Comparison of ENCODE assay signal across 13 mouse cellular contexts in genomic region chr4:62881824-62882223, GRCm38 (mm10).
DNase-seq lines count a peak whose midpoint lies in the region; ATAC-seq and TF ChIP-seq lines count a peak whose summit lies in the region.
"Had no signal": no experiment of that assay in that cellular context is flagged by ENCODE, and none has a peak within 500 bp of the region (broad histone marks: within the 10 kb centered on the region; RNA-seq: fewer than 3 reads in every experiment).

No protein-coding gene starts in this region.

- no peak overlapping the region for H3K4me2 ChIP-seq in liver, postnatal 0 days (ENCODE audit: low read depth, low read length)
- no peak overlapping the region for H3K4me2 ChIP-seq in liver, embryonic 12.5 days
- H3K4me2 ChIP-seq: midbrain, embryonic 11.5 days; neural tube, embryonic 12.5 days had no signal

- TF ChIP-seq CTCF in liver, postnatal 0 days (IDR thresholded peaks at IDR 0.05; ENCODE audit: low read depth): 0 out of 2 replicates have a peak, but pooled peaks have one; percentile 11
- peak; percentile 13 to 53 (median 29); a peak in 5 of 6 replicates for TF ChIP-seq CTCF in MEL (IDR thresholded peaks at IDR 0.05 in 2 of 3, conservative IDR thresholded peaks at IDR 0.05 in 1 of 3; ENCODE audit: control insufficient read depth in 1 of 3, insufficient read depth in 1 of 3, low read depth in 2 of 3, low read length in 3 of 3, poor library complexity in 1 of 3, severe bottlenecking in 1 of 3)

- WGBS in liver, postnatal 0 days (ENCODE audit: insufficient replicate concordance): 73% methylated on average over 10 of the region's 11 CpGs
- WGBS in liver, embryonic 12.5 days (ENCODE audit: insufficient replicate concordance): 59% methylated on average over 11 of the region's 11 CpGs

- H3K9me3 ChIP-seq in liver, postnatal 0 days (ENCODE audit: low read length): no peaks in the 10 kb centered on the region
- no peaks in the 10 kb centered on the region for H3K9me3 ChIP-seq in liver, embryonic 12.5 days (replicated peaks)
- no peaks in the 10 kb centered on the region for H3K9me3 ChIP-seq in MEL (replicated peaks; ENCODE audit: insufficient read depth, low read length)
- H3K9me3 ChIP-seq: limb, embryonic 10.5 days had no signal

- no peak for TF ChIP-seq RAD21 in MEL (IDR thresholded peaks at IDR 0.05; ENCODE audit: low read depth, low read length)

- no peak overlapping the region for H3K27ac ChIP-seq in liver, postnatal 0 days (ENCODE audit: low read depth)
- H3K27ac ChIP-seq in liver, embryonic 12.5 days: no peak overlapping the region
- no peak overlapping the region for H3K27ac ChIP-seq in MEL (ENCODE audit: control insufficient read depth, low read depth, low read length)
- H3K27ac ChIP-seq: limb, embryonic 10.5 days; neural tube, embryonic 12.5 days had no signal

- no peak for ATAC-seq in CD4-positive, CD25-positive, alpha-beta regulatory T cell, adult 4 months
- no peak for ATAC-seq in liver, postnatal 0 days
- no peak for ATAC-seq in liver, embryonic 12.5 days
- ATAC-seq in common myeloid progenitor, adult 5-6 weeks (replicated peaks; ENCODE audit: low read depth, poor library complexity, severe bottlenecking): 0 out of 2 replicates have a peak, but pooled peaks have one; percentile 52

- H3K4me1 ChIP-seq in liver, postnatal 0 days (ENCODE audit: insufficient read depth): no peaks in the 10 kb centered on the region
- H3K4me1 ChIP-seq in liver, embryonic 12.5 days: no peaks in the 10 kb centered on the region
- no peaks in the 10 kb centered on the region for H3K4me1 ChIP-seq in MEL (ENCODE audit: control insufficient read depth in 1 of 2, insufficient read depth in 2 of 2, low read length in 2 of 2)
- H3K4me1 ChIP-seq: limb, embryonic 10.5 days; neural tube, embryonic 12.5 days had no signal

- no peaks in the 10 kb centered on the region for H3K79me2 ChIP-seq in MEL (ENCODE audit: control insufficient read depth, insufficient read depth, low read length, poor library complexity)

- TF ChIP-seq EP300 in liver, postnatal 0 days (IDR thresholded peaks at IDR 0.05; ENCODE audit: low read depth): no peak
- no peak for TF ChIP-seq EP300 in MEL (IDR thresholded peaks at IDR 0.05; ENCODE audit: low read depth in 1 of 2, low read length in 2 of 2)

- DNase-seq in CD4-positive, CD25-positive, alpha-beta regulatory T cell, adult 2 months (ENCODE audit: low read depth, low spot score): peak; percentile 44
- DNase-seq in liver, postnatal 0 days: no peak
- DNase-seq in MEL (ENCODE audit: low read depth, low spot score): peak; percentile 3
- DNase-seq in left cerebral cortex, adult 8-10 months (ENCODE audit: low spot score in 2 of 2): no peak
- no peak for DNase-seq in embryo, embryonic 10.5 days (ENCODE audit: low spot score)
- DNase-seq: cerebellum, postnatal 36 days; right cerebral cortex, adult 18-20 months had no signal

- no peak overlapping the region for H3K9ac ChIP-seq in liver, postnatal 0 days (replicated peaks)
- no peak overlapping the region for H3K9ac ChIP-seq in liver, embryonic 12.5 days
- H3K9ac ChIP-seq in MEL (ENCODE audit: control insufficient read depth, low read depth, low read length, poor library complexity, severe bottlenecking): no peak overlapping the region
- H3K9ac ChIP-seq: neural tube, embryonic 12.5 days had no signal

- H3K27me3 ChIP-seq in liver, postnatal 0 days (ENCODE audit: insufficient read depth, low read length): no peaks in the 10 kb centered on the region
- H3K27me3 ChIP-seq in liver, embryonic 12.5 days (replicated peaks): no peaks in the 10 kb centered on the region
- H3K27me3 ChIP-seq in MEL (ENCODE audit: control insufficient read depth in 1 of 2, insufficient read depth in 2 of 2, low read length in 2 of 2): no peaks in the 10 kb centered on the region
- H3K27me3 ChIP-seq: neural tube, embryonic 12.5 days had no signal

- H3K4me3 ChIP-seq in liver, postnatal 0 days (ENCODE audit: low read depth, low read length): no peak overlapping the region
- no peak overlapping the region for H3K4me3 ChIP-seq in liver, embryonic 12.5 days
- no peak overlapping the region for H3K4me3 ChIP-seq in MEL (ENCODE audit: control insufficient read depth in 1 of 2, insufficient read depth in 1 of 2, low read depth in 2 of 2, low read length in 2 of 2)
- H3K4me3 ChIP-seq: limb, embryonic 10.5 days; neural tube, embryonic 12.5 days had no signal

- no peak for TF ChIP-seq POLR2A in MEL (IDR thresholded peaks at IDR 0.05; ENCODE audit: control insufficient read depth in 1 of 2, insufficient read depth in 1 of 2, low read depth in 1 of 2, low read length in 2 of 2, poor library complexity in 1 of 2)

- no peaks in the 10 kb centered on the region for H3K36me3 ChIP-seq in liver, postnatal 0 days (replicated peaks; ENCODE audit: insufficient read depth, low read length)
- H3K36me3 ChIP-seq in liver, embryonic 12.5 days: no peaks in the 10 kb centered on the region
- no peaks in the 10 kb centered on the region for H3K36me3 ChIP-seq in MEL (ENCODE audit: control insufficient read depth in 1 of 2, insufficient read depth in 2 of 2, low read length in 2 of 2)
- H3K36me3 ChIP-seq: limb, embryonic 10.5 days; neural tube, embryonic 12.5 days had no signal

TF ChIP-seq in MEL, 35 proteins besides CTCF, POLR2A, EP300 and RAD21:
- TF ChIP-seq MEF2A (IDR thresholded peaks at IDR 0.05; ENCODE audit: extremely low read depth, insufficient replicate concordance, low read depth, low read length, poor library complexity, severe bottlenecking) (no peak), GABPA (IDR thresholded peaks at IDR 0.05; ENCODE audit: low read depth, low read length) (no peak), MXI1 (IDR thresholded peaks at IDR 0.05; ENCODE audit: low read depth, low read length) (no peak), MAFK (IDR thresholded peaks at IDR 0.05; ENCODE audit: borderline replicate concordance, low read depth, low read length) (no peak), USF2 (IDR thresholded peaks at IDR 0.05; ENCODE audit: borderline replicate concordance in 1 of 2, insufficient read depth in 1 of 2, low read depth in 1 of 2, low read length in 2 of 2) (no peak), SIN3A (IDR thresholded peaks at IDR 0.05; ENCODE audit: low read length) (no peak), ZNF384 (IDR thresholded peaks at IDR 0.05; ENCODE audit: low read depth, low read length) (no peak), SMC3 (IDR thresholded peaks at IDR 0.05; ENCODE audit: low read depth, low read length) (no peak), ZMIZ1 (IDR thresholded peaks at IDR 0.05; ENCODE audit: low read depth, low read length) (no peak)

Comparison
In these comparisons a context has a peak if more than half of its experiments do, and no peak if none do; other contexts are left out.
1. DNase-seq: peak in CD4-positive, CD25-positive, alpha-beta regulatory T cell, adult 2 months (single experiment) and MEL (single experiment); none in liver, postnatal 0 days (single experiment), left cerebral cortex, adult 8-10 months (0 of 2) and embryo, embryonic 10.5 days (single experiment).